Mouse (Mus musculus) thymus, postnatal 14 days (tissue): ENCODE measurements around the gene Olfr281.
"Not testable (repeated sequence)": the region's sequence is repeated elsewhere in the genome, so short reads cannot be mapped to it uniquely, and the experiment has no call there.

Experiments
- DNase-seq: peaks from one replicate; pipeline ENCODE4 v3.0.0; 2021

The Olfr281 gene

GRCm38 (mm10) chr15:98452288-98452687 is at the start of gene Olfr281:
TSS of gene Olfr281 (plus strand) at chr15:98452588.
- DNase-seq, result no peak

GRCm38 (mm10) chr15:98408406-98409060 is 43.9 kb upstream of the Olfr281 start:
- peak; percentile 14 for DNase-seq

GRCm38 (mm10) chr15:98409635-98410034 is 42.8 kb upstream of the Olfr281 start:
- no peak for DNase-seq

- no peak for DNase-seq
Observed at GRCm38 (mm10) chr15:98410249-98410648, 42.1 kb upstream of the Olfr281 start.

GRCm38 (mm10) chr15:98415996-98416395 is 36.4 kb upstream of the Olfr281 start:
- DNase-seq, result no peak

- not testable (repeated sequence) for DNase-seq
Observed at GRCm38 (mm10) chr15:98416802-98417201, 35.6 kb upstream of the Olfr281 start.

GRCm38 (mm10) chr15:98417285-98417684 is 35.1 kb upstream of the Olfr281 start:
- DNase-seq, result peak; percentile 18

GRCm38 (mm10) chr15:98418096-98418495 is 34.3 kb upstream of the Olfr281 start:
- DNase-seq, result no peak

- DNase-seq, result no peak
Observed at GRCm38 (mm10) chr15:98420897-98421296, 31.5 kb upstream of the Olfr281 start.

GRCm38 (mm10) chr15:98424326-98424725 is 28.1 kb upstream of the Olfr281 start:
- no peak for DNase-seq

GRCm38 (mm10) chr15:98424753-98425152 is 27.6 kb upstream of the Olfr281 start:
- DNase-seq, result no peak

GRCm38 (mm10) chr15:98425188-98425587 is 27.2 kb upstream of the Olfr281 start:
- no peak for DNase-seq

- DNase-seq, result not testable (repeated sequence)
Observed at GRCm38 (mm10) chr15:98430925-98431324, 21.5 kb upstream of the Olfr281 start, which contains the start of gene Olfr282. TSS of gene Olfr282 (plus strand) at chr15:98431225.

- no peak for DNase-seq
Observed at GRCm38 (mm10) chr15:98444561-98444960, 7.8 kb upstream of the Olfr281 start.

- DNase-seq, result no peak
Observed at GRCm38 (mm10) chr15:98448521-98448920, 3.9 kb upstream of the Olfr281 start.

- no peak for DNase-seq
Observed at GRCm38 (mm10) chr15:98469596-98469995, 17.2 kb downstream of the Olfr281 start, which contains the start of gene OR5BS1P. TSS of gene OR5BS1P (plus strand) at chr15:98469896.

GRCm38 (mm10) chr15:98471539-98471938 is 19.2 kb downstream of the Olfr281 start:
- DNase-seq, result no peak

- DNase-seq, result no peak
Observed at GRCm38 (mm10) chr15:98474958-98475357, 22.6 kb downstream of the Olfr281 start.

- DNase-seq, result peak; percentile 63
Observed at GRCm38 (mm10) chr15:98475382-98475781, 23.0 kb downstream of the Olfr281 start.

- no peak for DNase-seq
Observed at GRCm38 (mm10) chr15:98476281-98476680, 23.9 kb downstream of the Olfr281 start.

GRCm38 (mm10) chr15:98479568-98480102 is 27.2 kb downstream of the Olfr281 start:
- DNase-seq, result no peak

GRCm38 (mm10) chr15:98482701-98483100 is 30.3 kb downstream of the Olfr281 start, which contains the start of gene Lalba:
TSS of gene Lalba (minus strand) at chr15:98482721.
- no peak for DNase-seq

GRCm38 (mm10) chr15:98483907-98484886 is 31.8 kb downstream of the Olfr281 start:
- no peak for DNase-seq
